8 mouse cellular contexts compared by ENCODE assay signal in genomic region chr1:134771353-134771752, GRCm38 (mm10).
A peak's percentile ranks its signal among the peaks of the same experiment; 100 is the strongest.
DNase-seq lines count a peak whose midpoint lies in the region; ATAC-seq and TF ChIP-seq lines count a peak whose summit lies in the region.

No protein-coding gene starts in this region.

- peak; percentile 71; the same call in 1 of the 2 replicates for ATAC-seq in heart, embryonic 16.5 days (replicated peaks; ENCODE audit: extremely low read depth, insufficient read depth, low FRiP score)
- ATAC-seq in lung, embryonic 14.5 days (ENCODE audit: insufficient read depth) = peak; percentile 73

- no peak overlapping the region for H3K4me2 ChIP-seq in heart, embryonic 16.5 days (ENCODE audit: low read depth, low read length)
- H3K4me2 ChIP-seq in lung, embryonic 14.5 days = no peak overlapping the region

- no peaks in the 10 kb centered on the region for H3K27me3 ChIP-seq in cerebellum, adult 2 months (ENCODE audit: control insufficient read depth, insufficient read depth, low read length)
- no peaks in the 10 kb centered on the region for H3K27me3 ChIP-seq in heart, embryonic 16.5 days (ENCODE audit: control insufficient read depth, insufficient read depth, low read length)
- H3K27me3 ChIP-seq in lung, embryonic 14.5 days (ENCODE audit: insufficient read depth, low read length) = no peaks in the 10 kb centered on the region

- no peak for TF ChIP-seq POLR2A in cerebellum, adult 2 months (IDR thresholded peaks at IDR 0.05; ENCODE audit: borderline replicate concordance, insufficient read depth, low read length)

- WGBS in cerebellum, adult 2 months = 64% methylated on average over 6 of the region's 6 CpGs
- 41% methylated on average over 6 of the region's 6 CpGs for WGBS in heart, embryonic 16.5 days
- 27% methylated on average over 6 of the region's 6 CpGs for WGBS in lung, embryonic 14.5 days

- no peak overlapping the region for H3K4me3 ChIP-seq in cerebellum, adult 2 months (replicated peaks; ENCODE audit: insufficient read depth, low read depth, low read length)
- H3K4me3 ChIP-seq in heart, embryonic 16.5 days (ENCODE audit: low read length) = no peak overlapping the region
- H3K4me3 ChIP-seq in lung, embryonic 14.5 days (ENCODE audit: low read depth, low read length) = no peak overlapping the region

- TF ChIP-seq CTCF in cerebellum, adult 2 months (IDR thresholded peaks at IDR 0.05; ENCODE audit: borderline replicate concordance, insufficient read depth, low read depth, low read length) = no peak
- no peak for TF ChIP-seq CTCF in lung, embryonic 14.5 days (IDR thresholded peaks at IDR 0.05; ENCODE audit: low read depth)

- H3K27ac ChIP-seq in cerebellum, adult 2 months (ENCODE audit: insufficient read depth, low read length) = no peak overlapping the region
- peak overlapping the region; percentile 76 for H3K27ac ChIP-seq in heart, embryonic 16.5 days (ENCODE audit: low read length)
- peak overlapping the region; percentile 72 for H3K27ac ChIP-seq in lung, embryonic 14.5 days (ENCODE audit: low read depth)

- H3K4me1 ChIP-seq in cerebellum, adult 2 months (ENCODE audit: control insufficient read depth, insufficient read depth, low read length) = no peaks in the 10 kb centered on the region; the same call in 1 of the 2 replicates
- H3K4me1 ChIP-seq in heart, embryonic 16.5 days (ENCODE audit: control insufficient read depth, insufficient read depth, low read length) = peaks cover 19% of the 10 kb centered on the region
- peaks cover 25% of the 10 kb centered on the region for H3K4me1 ChIP-seq in lung, embryonic 14.5 days (ENCODE audit: insufficient read depth)

- peak; percentile 1 for DNase-seq in cerebellum, adult 11-12 months
- no peak for DNase-seq in cerebellum, adult 2 months
- peak; percentile 87 for DNase-seq in NIH3T3 (ENCODE audit: low read depth)
- peak; percentile 84 for DNase-seq in lung, embryonic 14.5 days
- no peak for DNase-seq in cerebellum, adult 18-20 months
- DNase-seq in thymus, postnatal 36 days = no peak
- DNase-seq in retina, postnatal 1 day = no peak

- H3K36me3 ChIP-seq in heart, embryonic 16.5 days (ENCODE audit: control insufficient read depth, insufficient read depth) = peaks cover 29% of the 10 kb centered on the region
- peaks cover 36% of the 10 kb centered on the region; the same call in 1 of the 2 replicates for H3K36me3 ChIP-seq in lung, embryonic 14.5 days (ENCODE audit: insufficient read depth)

- H3K9ac ChIP-seq in heart, embryonic 16.5 days (ENCODE audit: low read length) = no peak overlapping the region
- no peak overlapping the region for H3K9ac ChIP-seq in lung, embryonic 14.5 days

- no peaks in the 10 kb centered on the region for H3K9me3 ChIP-seq in heart, embryonic 16.5 days (replicated peaks; ENCODE audit: control insufficient read depth, low read length)
- H3K9me3 ChIP-seq in lung, embryonic 14.5 days (ENCODE audit: low read depth, low read length) = no peaks in the 10 kb centered on the region

Comparison
In these comparisons a context has a peak if more than half of its experiments do, and no peak if none do; other contexts are left out.
1. DNase-seq: peak in cerebellum, adult 11-12 months (single experiment), NIH3T3 (single experiment) and lung, embryonic 14.5 days (single experiment); none in cerebellum, adult 2 months (0 of 2), cerebellum, adult 18-20 months (0 of 2), thymus, postnatal 36 days (0 of 2) and retina, postnatal 1 day (single experiment).